Mouse (Mus musculus): ENCODE results near the gene Cdc123. TPM values are rescaled to one million over a fixed set of nuclear protein-coding genes. Genes with fewer than 3 reads are reported as not detected.

Gene Cdc123
- polyA plus RNA-seq, 1 experiment: 142 TPM

GRCm38 (mm10) chr2:5758569-5758968 lies 86.4 kb downstream of the Cdc123 start:
- TF ChIP-seq POLR2A (IDR thresholded peaks at IDR 0.05; ENCODE audit: insufficient read depth, low read length) (no peak), EP300 (IDR thresholded peaks at IDR 0.05; ENCODE audit: insufficient read depth, low read depth, low read length) (no peak), CTCF (IDR thresholded peaks at IDR 0.05; ENCODE audit: low read depth, low read length) (no peak)
- Histone ChIP-seq H3K4me3 (ENCODE audit: low read depth, low read length) (no peak overlapping the region), H3K36me3 (ENCODE audit: control insufficient read depth, insufficient read depth, low read length, poor library complexity, severe bottlenecking) (no peaks in the 10 kb centered on the region), H3K27ac (ENCODE audit: insufficient read depth, low read length) (no peak overlapping the region), H3K27me3 (ENCODE audit: control insufficient read depth, insufficient read depth, low read length, poor library complexity, severe bottlenecking) (no peaks in the 10 kb centered on the region), H3K9me3 (replicated peaks; ENCODE audit: control insufficient read depth, insufficient read depth, low read length, poor library complexity, severe bottlenecking) (no peaks in the 10 kb centered on the region), H3K9ac (ENCODE audit: low read depth, poor library complexity, severe bottlenecking) (no peak overlapping the region), H3K4me1 (ENCODE audit: control insufficient read depth, insufficient read depth, low read length) (no peaks in the 10 kb centered on the region)

- Histone ChIP-seq H3K9ac (ENCODE audit: low read depth, poor library complexity, severe bottlenecking) (no peak overlapping the region), H3K27ac (ENCODE audit: insufficient read depth, low read length) (no peak overlapping the region), H3K27me3 (ENCODE audit: control insufficient read depth, insufficient read depth, low read length, poor library complexity, severe bottlenecking) (no peaks in the 10 kb centered on the region), H3K4me3 (ENCODE audit: low read depth, low read length) (no peak overlapping the region), H3K4me1 (ENCODE audit: control insufficient read depth, insufficient read depth, low read length) (no peaks in the 10 kb centered on the region), H3K9me3 (replicated peaks; ENCODE audit: control insufficient read depth, insufficient read depth, low read length, poor library complexity, severe bottlenecking) (no peaks in the 10 kb centered on the region), H3K36me3 (ENCODE audit: control insufficient read depth, insufficient read depth, low read length, poor library complexity, severe bottlenecking) (no peaks in the 10 kb centered on the region)
- TF ChIP-seq EP300 (IDR thresholded peaks at IDR 0.05; ENCODE audit: insufficient read depth, low read depth, low read length) (no peak), CTCF (IDR thresholded peaks at IDR 0.05; ENCODE audit: low read depth, low read length) (no peak), POLR2A (IDR thresholded peaks at IDR 0.05; ENCODE audit: insufficient read depth, low read length) (no peak)
These were observed 94.1 kb downstream of the Cdc123 start for GRCm38 (mm10) chr2:5750872-5751271.

GRCm38 (mm10) chr2:5749210-5749609 lies 95.8 kb downstream of the Cdc123 start:
- TF ChIP-seq CTCF (IDR thresholded peaks at IDR 0.05; ENCODE audit: low read depth, low read length) (no peak), POLR2A (IDR thresholded peaks at IDR 0.05; ENCODE audit: insufficient read depth, low read length) (no peak), EP300 (IDR thresholded peaks at IDR 0.05; ENCODE audit: insufficient read depth, low read depth, low read length) (no peak)
- no peaks in the 10 kb centered on the region for H3K36me3 ChIP-seq (ENCODE audit: control insufficient read depth, insufficient read depth, low read length, poor library complexity, severe bottlenecking)
- H3K27ac ChIP-seq (ENCODE audit: insufficient read depth, low read length): no peak overlapping the region
- H3K27me3 ChIP-seq (ENCODE audit: control insufficient read depth, insufficient read depth, low read length, poor library complexity, severe bottlenecking): no peaks in the 10 kb centered on the region
- H3K4me1 ChIP-seq (ENCODE audit: control insufficient read depth, insufficient read depth, low read length): no peaks in the 10 kb centered on the region
- no peak overlapping the region for H3K9ac ChIP-seq (ENCODE audit: low read depth, poor library complexity, severe bottlenecking)
- no peaks in the 10 kb centered on the region for H3K9me3 ChIP-seq (replicated peaks; ENCODE audit: control insufficient read depth, insufficient read depth, low read length, poor library complexity, severe bottlenecking)
- H3K4me3 ChIP-seq (ENCODE audit: low read depth, low read length): no peak overlapping the region

- no peaks in the 10 kb centered on the region for H3K36me3 ChIP-seq (ENCODE audit: control insufficient read depth, insufficient read depth, low read length, poor library complexity, severe bottlenecking)
- no peak overlapping the region for H3K4me3 ChIP-seq (ENCODE audit: low read depth, low read length)
- H3K27me3 ChIP-seq (ENCODE audit: control insufficient read depth, insufficient read depth, low read length, poor library complexity, severe bottlenecking): no peaks in the 10 kb centered on the region
- no peaks in the 10 kb centered on the region for H3K9me3 ChIP-seq (replicated peaks; ENCODE audit: control insufficient read depth, insufficient read depth, low read length, poor library complexity, severe bottlenecking)
- no peaks in the 10 kb centered on the region for H3K4me1 ChIP-seq (ENCODE audit: control insufficient read depth, insufficient read depth, low read length)
- no peak overlapping the region for H3K27ac ChIP-seq (ENCODE audit: insufficient read depth, low read length)
- H3K9ac ChIP-seq (ENCODE audit: low read depth, poor library complexity, severe bottlenecking): no peak overlapping the region
- TF ChIP-seq CTCF (IDR thresholded peaks at IDR 0.05; ENCODE audit: low read depth, low read length): no peak
- no peak for TF ChIP-seq POLR2A (IDR thresholded peaks at IDR 0.05; ENCODE audit: insufficient read depth, low read length)
- TF ChIP-seq EP300 (IDR thresholded peaks at IDR 0.05; ENCODE audit: insufficient read depth, low read depth, low read length): no peak
These were observed 97.4 kb downstream of the Cdc123 start for GRCm38 (mm10) chr2:5747545-5748043.

DNA sequence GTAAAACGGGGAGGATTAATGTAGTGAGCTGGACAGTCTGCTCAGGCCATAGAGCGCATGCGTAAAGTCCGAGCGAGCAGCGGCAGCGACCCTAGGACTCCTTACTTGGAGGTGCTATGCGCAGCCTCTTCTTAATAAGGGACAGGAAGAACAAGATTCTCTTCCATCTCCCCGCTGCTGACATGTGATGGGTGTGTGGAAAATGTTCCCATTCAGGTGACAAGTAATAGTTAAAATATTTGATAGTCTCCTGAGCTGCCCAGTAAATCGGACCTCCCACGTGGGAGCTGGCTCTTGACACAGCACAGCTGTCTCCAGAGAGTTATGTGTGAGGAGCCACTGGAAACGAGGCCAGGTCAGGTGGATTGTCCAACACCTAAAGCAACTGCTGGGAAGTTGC lies 98.4 kb downstream of the Cdc123 start:
- H3K9me3 ChIP-seq (replicated peaks; ENCODE audit: control insufficient read depth, insufficient read depth, low read length, poor library complexity, severe bottlenecking): no peaks in the 10 kb centered on the region
- H3K9ac ChIP-seq (ENCODE audit: low read depth, poor library complexity, severe bottlenecking): no peak overlapping the region
- H3K4me3 ChIP-seq (ENCODE audit: low read depth, low read length): no peak overlapping the region
- H3K4me1 ChIP-seq (ENCODE audit: control insufficient read depth, insufficient read depth, low read length): no peaks in the 10 kb centered on the region
- TF ChIP-seq POLR2A (IDR thresholded peaks at IDR 0.05; ENCODE audit: insufficient read depth, low read length): no peak
- no peak for TF ChIP-seq EP300 (IDR thresholded peaks at IDR 0.05; ENCODE audit: insufficient read depth, low read depth, low read length)
- TF ChIP-seq CTCF (IDR thresholded peaks at IDR 0.05; ENCODE audit: low read depth, low read length): no peak
- H3K27ac ChIP-seq (ENCODE audit: insufficient read depth, low read length): no peak overlapping the region
- H3K36me3 ChIP-seq (ENCODE audit: control insufficient read depth, insufficient read depth, low read length, poor library complexity, severe bottlenecking): no peaks in the 10 kb centered on the region
- no peaks in the 10 kb centered on the region for H3K27me3 ChIP-seq (ENCODE audit: control insufficient read depth, insufficient read depth, low read length, poor library complexity, severe bottlenecking)

Other genes with a start within 250 kb of the Cdc123 start
- gene Camk1d, start 130.6 kb downstream of the Cdc123 start, polyA plus RNA-seq (2011; ENCODE audit: insufficient read depth, insufficient read length, low read depth, missing spikeins): 3.2 and 5.9 TPM in 2 replicates
- gene Nudt5, start 145 bp downstream of the Cdc123 start, polyA plus RNA-seq (2011; ENCODE audit: insufficient read depth, insufficient read length, low read depth, missing spikeins): 112 and 123 TPM in 2 replicates
- 1.0 and 2.1 TPM in 2 replicates for gene Gm13199, start 17.8 kb upstream of the Cdc123 start, polyA plus RNA-seq (2011; ENCODE audit: insufficient read depth, insufficient read length, low read depth, missing spikeins)
- gene Sec61a2, start 50.3 kb upstream of the Cdc123 start, polyA plus RNA-seq (2011; ENCODE audit: insufficient read depth, insufficient read length, low read depth, missing spikeins): 103 and 106 TPM in 2 replicates
- 13.9 and 17.0 TPM in 2 replicates for gene Dhtkd1, start 97.6 kb upstream of the Cdc123 start, polyA plus RNA-seq (2011; ENCODE audit: insufficient read depth, insufficient read length, low read depth, missing spikeins)
- 44.4 and 47.9 TPM in 2 replicates for gene Upf2, start 106.3 kb upstream of the Cdc123 start, polyA plus RNA-seq (2011; ENCODE audit: insufficient read depth, insufficient read length, low read depth, missing spikeins)

Measured in ES-Bruce4 (cell line).